Mouse (Mus musculus): ENCODE results near the gene Tmem240. TPM values are rescaled to one million over a fixed set of nuclear protein-coding genes. Genes with fewer than 3 reads are reported as not detected.

Tmem240 gene
- total and polyA plus RNA-seq, 2 experiments from 2014 or later, result 23.8 to 43.4 TPM

GRCm38 (mm10) chr4:155708582-155708981, 26.0 kb upstream of the Tmem240 start:
- DNase-seq, result no peak
- H3K36me3 ChIP-seq (ENCODE audit: insufficient read depth), result no peaks in the 10 kb centered on the region
- WGBS, result 68% methylated on average over 2 of the region's 2 CpGs
- H3K27ac ChIP-seq (ENCODE audit: low read depth, low read length), result no peak overlapping the region
- TF ChIP-seq CTCF (IDR thresholded peaks at IDR 0.05; ENCODE audit: low read depth), result no peak
- H3K27me3 ChIP-seq (ENCODE audit: insufficient read depth, low read length), result no peaks in the 10 kb centered on the region
- H3K4me1 ChIP-seq (ENCODE audit: insufficient read depth), result 0 out of 2 replicates have a peak, but pooled peaks cover 5% of the 10 kb centered on the region
- H3K9me3 ChIP-seq (ENCODE audit: low read length), result no peaks in the 10 kb centered on the region
- H3K4me2 ChIP-seq (ENCODE audit: low read depth), result no peak overlapping the region
- no peak overlapping the region for H3K4me3 ChIP-seq (ENCODE audit: low read depth, low read length)
- H3K9ac ChIP-seq, result no peak overlapping the region
- no peak for ATAC-seq

DNA sequence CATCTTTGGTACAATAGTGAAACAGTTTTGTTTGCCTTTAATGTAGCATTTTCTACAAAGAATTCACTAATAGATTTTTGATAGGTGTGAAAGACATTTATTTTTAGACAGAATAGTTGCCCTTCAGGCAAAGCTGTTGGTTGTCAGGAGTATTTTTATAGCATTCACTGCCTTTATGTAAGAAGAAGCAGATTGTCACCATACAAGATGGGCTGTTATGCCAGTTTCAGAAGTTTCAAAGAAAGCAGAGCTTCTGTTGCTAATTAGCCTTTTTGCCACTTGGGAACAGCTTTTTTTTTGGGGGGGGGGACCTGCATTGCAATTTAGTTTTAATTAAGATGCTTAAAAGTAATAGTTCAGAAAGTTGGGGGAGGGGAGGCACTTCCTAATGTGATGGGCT, 25.6 kb upstream of the Tmem240 start:
- Histone ChIP-seq H3K36me3 (ENCODE audit: insufficient read depth) (no peaks in the 10 kb centered on the region), H3K9ac (no peak overlapping the region), H3K9me3 (ENCODE audit: low read length) (no peaks in the 10 kb centered on the region), H3K4me1 (ENCODE audit: insufficient read depth) (0 out of 2 replicates have a peak, but pooled peaks cover 5% of the 10 kb centered on the region), H3K4me3 (ENCODE audit: low read depth, low read length) (no peak overlapping the region), H3K27me3 (ENCODE audit: insufficient read depth, low read length) (no peaks in the 10 kb centered on the region), H3K4me2 (ENCODE audit: low read depth) (no peak overlapping the region), H3K27ac (ENCODE audit: low read depth, low read length) (no peak overlapping the region)
- DNase-seq (no peak), ATAC-seq (no peak)
- no peak for TF ChIP-seq CTCF (IDR thresholded peaks at IDR 0.05; ENCODE audit: low read depth)

DNA sequence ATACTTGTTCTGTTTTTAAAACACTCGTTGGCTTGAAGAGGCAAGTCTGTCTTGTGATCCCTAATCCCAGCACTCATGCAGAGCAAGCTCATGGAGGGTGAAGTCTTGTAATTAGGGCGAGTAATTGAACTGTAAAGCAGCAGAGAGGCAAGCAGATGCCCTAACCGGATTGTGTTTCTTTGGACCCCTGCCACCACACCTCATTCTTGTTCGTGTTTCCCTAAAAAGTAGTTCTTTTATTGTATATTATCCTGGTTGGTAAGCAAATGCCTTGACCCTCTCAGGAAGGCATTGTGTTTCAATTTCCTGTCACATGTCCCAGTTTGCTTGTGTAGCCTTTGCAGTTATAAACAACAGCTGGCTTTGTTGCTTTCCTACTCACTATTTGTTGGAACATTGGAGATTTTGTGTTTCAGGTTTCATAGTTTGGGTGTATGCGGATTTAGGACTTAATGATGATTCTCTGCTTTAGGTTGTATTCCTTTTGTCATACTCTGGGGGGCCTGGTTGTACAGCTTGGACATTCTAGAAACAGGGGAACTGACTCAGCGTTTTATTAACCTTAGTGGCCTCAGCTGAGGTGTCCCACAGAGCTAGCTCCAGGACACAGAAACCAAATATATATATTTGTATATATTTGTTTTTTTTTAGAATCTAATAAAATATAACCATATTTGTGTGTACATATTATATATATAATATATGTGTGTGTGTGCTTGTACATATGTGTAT, 23.9 kb upstream of the Tmem240 start:
- peaks cover 4% of the 10 kb centered on the region for H3K36me3 ChIP-seq (ENCODE audit: insufficient read depth)
- ATAC-seq, result no peak
- H3K4me1 ChIP-seq (ENCODE audit: insufficient read depth), result 0 out of 2 replicates have a peak, but pooled peaks cover 5% of the 10 kb centered on the region
- 36% methylated on average over 6 of the region's 6 CpGs for WGBS
- no peaks in the 10 kb centered on the region for H3K27me3 ChIP-seq (ENCODE audit: insufficient read depth, low read length)
- H3K4me3 ChIP-seq (ENCODE audit: low read depth, low read length), result no peak overlapping the region
- DNase-seq, result no peak
- 0 out of 2 replicates have a peak overlapping the region, but pooled peaks have one; percentile 1 for H3K27ac ChIP-seq (ENCODE audit: low read depth, low read length)
- no peaks in the 10 kb centered on the region for H3K9me3 ChIP-seq (ENCODE audit: low read length)
- TF ChIP-seq CTCF (IDR thresholded peaks at IDR 0.05; ENCODE audit: low read depth), result no peak
- no peak overlapping the region for H3K9ac ChIP-seq
- H3K4me2 ChIP-seq (ENCODE audit: low read depth), result no peak overlapping the region

GRCm38 (mm10) chr4:155721668-155722083, 12.9 kb upstream of the Tmem240 start:
- peak; percentile 70 for TF ChIP-seq CTCF (IDR thresholded peaks at IDR 0.05; ENCODE audit: low read depth)

GRCm38 (mm10) chr4:155727993-155728392, 6.6 kb upstream of the Tmem240 start:
- Histone ChIP-seq H3K9ac (no peak overlapping the region), H3K4me2 (ENCODE audit: low read depth) (no peak overlapping the region), H3K27me3 (ENCODE audit: insufficient read depth, low read length) (no peaks in the 10 kb centered on the region), H3K27ac (ENCODE audit: low read depth, low read length) (no peak overlapping the region), H3K36me3 (ENCODE audit: insufficient read depth) (peaks cover 7% of the 10 kb centered on the region; the same call in 1 of the 2 replicates), H3K4me3 (ENCODE audit: low read depth, low read length) (no peak overlapping the region), H3K4me1 (ENCODE audit: insufficient read depth) (no peaks in the 10 kb centered on the region), H3K9me3 (ENCODE audit: low read length) (no peaks in the 10 kb centered on the region)
- ATAC-seq, result no peak
- DNase-seq, result no peak
- 67% methylated on average over 2 of the region's 2 CpGs for WGBS
- TF ChIP-seq CTCF (IDR thresholded peaks at IDR 0.05; ENCODE audit: low read depth), result no peak

More at GRCm38 (mm10) chr4:155721668-155722083, 12.9 kb upstream of the Tmem240 start:
- peaks cover 12% of the 10 kb centered on the region for H3K36me3 ChIP-seq (ENCODE audit: insufficient read depth)
- H3K9me3 ChIP-seq (ENCODE audit: low read length), result no peaks in the 10 kb centered on the region
- peak; percentile 50 for ATAC-seq
- no peak overlapping the region for H3K9ac ChIP-seq
- WGBS, result 32% methylated on average over 4 of the region's 4 CpGs
- no peaks in the 10 kb centered on the region for H3K27me3 ChIP-seq (ENCODE audit: insufficient read depth, low read length)
- H3K4me3 ChIP-seq (ENCODE audit: low read depth, low read length), result no peak overlapping the region
- peak; percentile 46 for DNase-seq
- H3K27ac ChIP-seq (ENCODE audit: low read depth, low read length), result no peak overlapping the region
- no peaks in the 10 kb centered on the region for H3K4me1 ChIP-seq (ENCODE audit: insufficient read depth)
- no peak overlapping the region for H3K4me2 ChIP-seq (ENCODE audit: low read depth)

- DNase-seq (no peak), ATAC-seq (no peak)
- Histone ChIP-seq H3K9me3 (ENCODE audit: low read length) (no peaks in the 10 kb centered on the region), H3K27ac (ENCODE audit: low read depth, low read length) (no peak overlapping the region), H3K36me3 (ENCODE audit: insufficient read depth) (peaks cover 25% of the 10 kb centered on the region), H3K4me3 (ENCODE audit: low read depth, low read length) (no peak overlapping the region), H3K4me1 (ENCODE audit: insufficient read depth) (peaks cover 17% of the 10 kb centered on the region; the same call in 1 of the 2 replicates), H3K4me2 (ENCODE audit: low read depth) (no peak overlapping the region), H3K9ac (no peak overlapping the region), H3K27me3 (ENCODE audit: insufficient read depth, low read length) (no peaks in the 10 kb centered on the region)
- WGBS, result 88% methylated on average over 10 of the region's 10 CpGs
- TF ChIP-seq CTCF (IDR thresholded peaks at IDR 0.05; ENCODE audit: low read depth), result no peak
Measured at GRCm38 (mm10) chr4:155733267-155733666, 1.3 kb upstream of the Tmem240 start.

DNA sequence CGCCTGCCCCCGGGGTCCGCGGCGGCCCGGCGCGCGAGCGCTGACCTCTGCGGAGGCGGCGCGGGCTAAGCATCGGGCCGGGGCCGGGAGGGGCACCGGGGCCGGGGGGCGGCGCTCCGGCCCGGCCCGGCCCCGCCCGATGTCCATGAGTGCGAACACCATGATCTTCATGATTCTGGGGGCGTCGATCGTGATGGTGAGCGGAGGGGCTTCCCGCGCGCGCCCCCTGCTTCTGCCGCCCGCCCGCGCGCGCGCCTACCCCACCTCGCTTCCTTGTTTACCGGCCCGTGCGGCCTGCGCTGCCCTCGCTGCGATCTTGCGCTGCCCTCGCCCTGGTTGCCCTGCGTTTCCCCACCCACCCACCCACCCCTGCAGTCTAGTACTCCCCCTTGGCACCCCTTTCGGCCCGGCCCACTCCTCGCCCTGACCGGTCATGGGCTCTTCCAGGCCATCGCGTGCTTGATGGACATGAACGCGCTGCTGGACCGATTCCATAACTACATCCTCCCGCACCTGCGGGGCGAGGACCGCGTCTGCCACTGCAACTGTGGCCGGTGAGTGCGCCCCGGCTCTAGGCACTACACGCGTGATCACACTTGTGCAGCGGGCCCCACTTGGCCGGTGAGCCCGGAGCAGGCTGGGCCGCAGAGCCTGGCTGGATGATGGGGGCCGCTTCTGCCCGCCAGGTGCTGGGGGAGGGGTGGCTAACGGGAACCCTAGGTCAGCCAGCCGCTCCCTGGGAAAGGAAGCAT, 527 bp downstream of the Tmem240 start:
- Histone ChIP-seq H3K4me2 (ENCODE audit: low read depth) (peak overlapping the region; percentile 67), H3K36me3 (ENCODE audit: insufficient read depth) (peaks cover 34% of the 10 kb centered on the region), H3K27ac (ENCODE audit: low read depth, low read length) (peak overlapping the region; percentile 95), H3K4me1 (ENCODE audit: insufficient read depth) (peaks cover 17% of the 10 kb centered on the region; the same call in 1 of the 2 replicates), H3K9ac (peak overlapping the region; percentile 98), H3K4me3 (ENCODE audit: low read depth, low read length) (peak overlapping the region; percentile 96), H3K9me3 (ENCODE audit: low read length) (no peaks in the 10 kb centered on the region), H3K27me3 (ENCODE audit: insufficient read depth, low read length) (no peaks in the 10 kb centered on the region)
- peak; percentile 65 for ATAC-seq
- TF ChIP-seq CTCF (IDR thresholded peaks at IDR 0.05; ENCODE audit: low read depth), result no peak
- DNase-seq, result peak; percentile 57
- 2% methylated on average over 76 of the region's 79 CpGs for WGBS

All from forebrain, postnatal 0 days (tissue).